Mouse (Mus musculus): ENCODE results near the gene Sparcl1.

DNA sequence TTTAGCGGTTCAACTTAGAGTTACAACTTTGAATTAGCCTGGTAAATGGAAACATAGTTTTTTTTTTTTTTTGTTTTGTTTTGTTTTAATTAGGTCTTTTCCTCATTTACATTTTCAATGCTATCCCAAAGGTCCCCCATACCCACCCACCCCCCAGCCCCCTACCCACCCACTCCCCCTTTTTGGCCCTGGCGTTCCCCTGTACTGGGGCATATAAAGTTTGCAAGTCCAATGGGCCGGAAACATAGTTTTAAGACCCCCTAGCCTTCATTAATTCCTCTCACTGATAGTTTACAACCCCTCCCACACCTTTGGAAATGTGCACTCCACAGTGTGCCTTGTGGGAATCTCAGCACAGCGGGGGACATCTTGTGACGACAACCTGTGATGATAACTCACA, 39.9 kb downstream of the Sparcl1 start:
- TF ChIP-seq CTCF (IDR thresholded peaks at IDR 0.05; ENCODE audit: control insufficient read depth, insufficient read depth, insufficient read length) (no peak), MYOD1 (IDR thresholded peaks at IDR 0.05; ENCODE audit: control insufficient read depth, insufficient read length, low read depth) (no peak), USF1 (IDR thresholded peaks at IDR 0.05; ENCODE audit: low read depth) (no peak), MYOG (IDR thresholded peaks at IDR 0.05; ENCODE audit: control insufficient read depth, extremely low read depth, insufficient read length) (no peak), FOSL1 (IDR thresholded peaks at IDR 0.05; ENCODE audit: insufficient read depth, low read length, poor library complexity, severe bottlenecking) (no peak), CEBPB (IDR thresholded peaks at IDR 0.05; ENCODE audit: low read depth) (no peak)

All from C2C12 (cell line).